Mouse (Mus musculus) thymus, postnatal 36 days (tissue): ENCODE data around the gene Cdkn2c.

Experiments
- DNase-seq, 2 experiments: peaks; one replicate each; pipeline ENCODE4 v3.0.0; 2022; ENCODE audit warnings: mixed read lengths in 2 of 2

Gene Cdkn2c

GRCm38 (mm10) chr4:109657021-109657850, 9.8 kb downstream of the Cdkn2c start:
- DNase-seq, result peak; percentile 48 to 49

- DNase-seq, result no peak
Observed at GRCm38 (mm10) chr4:109656301-109656700, 10.7 kb downstream of the Cdkn2c start.

GRCm38 (mm10) chr4:109655738-109656137, 11.3 kb downstream of the Cdkn2c start:
- DNase-seq, result no peak

- no peak for DNase-seq
Observed at GRCm38 (mm10) chr4:109654701-109655100, 12.3 kb downstream of the Cdkn2c start.

GRCm38 (mm10) chr4:109653251-109653650, 13.7 kb downstream of the Cdkn2c start:
- no peak for DNase-seq

GRCm38 (mm10) chr4:109649331-109649730, 17.7 kb downstream of the Cdkn2c start:
- no peak for DNase-seq

GRCm38 (mm10) chr4:109647281-109647680, 19.7 kb downstream of the Cdkn2c start:
- no peak for DNase-seq

GRCm38 (mm10) chr4:109641451-109641850, 25.5 kb downstream of the Cdkn2c start:
- no peak for DNase-seq

GRCm38 (mm10) chr4:109640141-109640540, 26.8 kb downstream of the Cdkn2c start:
- DNase-seq, result no peak

GRCm38 (mm10) chr4:109639356-109639755, 27.6 kb downstream of the Cdkn2c start:
- DNase-seq, result no peak

- DNase-seq, result peak in 1 of 2 experiments; percentile 18
Observed at GRCm38 (mm10) chr4:109634971-109635370, 32.0 kb downstream of the Cdkn2c start.

GRCm38 (mm10) chr4:109631029-109631428, 36.0 kb downstream of the Cdkn2c start:
- DNase-seq, result no peak

GRCm38 (mm10) chr4:109630215-109630614, 36.8 kb downstream of the Cdkn2c start:
- DNase-seq, result no peak

- DNase-seq, result no peak
Observed at GRCm38 (mm10) chr4:109612596-109612995, 54.4 kb downstream of the Cdkn2c start.
